Mouse (Mus musculus): ENCODE measurements around the gene Morf4l1.
"Not testable (repeated sequence)": the region's sequence is repeated elsewhere in the genome, so short reads cannot be mapped to it uniquely, and the experiment has no call there.

Morf4l1 gene

DNA sequence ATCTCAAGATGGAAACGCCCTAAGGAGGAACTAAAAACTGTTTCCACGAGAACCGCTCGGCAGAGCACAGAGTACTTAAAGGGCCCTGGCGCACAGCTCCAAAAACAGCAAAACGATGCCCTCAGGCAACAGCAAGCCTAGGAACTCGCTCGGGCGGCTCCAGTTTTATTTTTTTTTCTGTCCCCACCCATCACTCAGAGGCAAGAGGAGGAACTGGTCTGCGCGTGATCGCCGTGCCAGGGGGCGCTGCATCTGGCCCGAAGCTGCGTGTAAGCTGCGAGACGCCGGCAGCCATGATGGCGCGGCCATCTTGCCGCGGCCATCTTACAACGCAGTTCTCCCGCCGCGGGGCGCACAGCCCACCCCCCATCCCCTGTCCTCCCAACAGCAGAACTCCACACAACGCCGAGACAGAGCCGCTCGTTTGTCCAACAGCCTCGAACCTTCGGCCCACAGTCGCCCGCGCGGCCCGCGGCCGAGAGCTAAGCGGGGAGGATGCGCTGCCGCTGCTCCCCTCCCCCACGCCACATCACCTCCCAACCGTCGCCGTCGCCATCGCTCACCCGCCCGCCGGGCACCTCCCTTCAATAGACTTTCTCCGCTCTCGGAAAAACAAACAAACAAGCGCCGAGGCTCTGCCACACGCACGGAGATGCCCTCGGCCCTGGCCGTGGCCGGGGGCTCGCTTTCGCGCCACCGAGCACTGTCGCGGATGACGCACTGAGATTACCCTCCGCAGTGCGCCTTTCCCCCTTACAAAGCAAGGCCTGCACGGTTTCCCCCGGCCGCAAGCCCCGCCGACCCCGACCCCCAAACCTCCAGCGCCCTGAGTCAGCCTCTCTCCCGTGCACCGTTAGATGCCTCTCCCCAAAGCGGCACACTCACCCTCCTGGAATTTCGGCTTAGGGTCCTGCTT lies 665 bp downstream of the Morf4l1 start:
- peak; percentile 84 for DNase-seq (ENCODE audit: low read depth, low spot score)

DNA sequence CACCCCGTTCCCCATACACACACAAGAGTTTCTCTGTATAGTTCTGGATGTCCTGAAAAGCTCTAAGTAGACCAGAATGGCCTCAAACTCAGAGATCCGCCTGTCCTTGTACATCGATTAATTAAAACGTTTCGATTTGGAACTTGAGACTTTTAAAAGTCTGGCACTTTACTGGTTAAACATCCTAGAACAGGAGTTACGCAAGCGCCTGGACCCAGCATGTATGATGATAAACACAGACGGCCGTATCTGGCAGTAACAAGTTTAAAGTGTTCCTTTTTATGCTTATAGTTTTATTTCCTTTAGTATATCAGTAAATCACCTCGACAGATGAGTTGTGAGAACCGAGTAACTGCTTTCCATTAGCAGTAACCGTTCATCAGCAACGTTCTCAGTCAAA lies 1.4 kb downstream of the Morf4l1 start:
- no peak for DNase-seq (ENCODE audit: low read depth, low spot score)

DNA sequence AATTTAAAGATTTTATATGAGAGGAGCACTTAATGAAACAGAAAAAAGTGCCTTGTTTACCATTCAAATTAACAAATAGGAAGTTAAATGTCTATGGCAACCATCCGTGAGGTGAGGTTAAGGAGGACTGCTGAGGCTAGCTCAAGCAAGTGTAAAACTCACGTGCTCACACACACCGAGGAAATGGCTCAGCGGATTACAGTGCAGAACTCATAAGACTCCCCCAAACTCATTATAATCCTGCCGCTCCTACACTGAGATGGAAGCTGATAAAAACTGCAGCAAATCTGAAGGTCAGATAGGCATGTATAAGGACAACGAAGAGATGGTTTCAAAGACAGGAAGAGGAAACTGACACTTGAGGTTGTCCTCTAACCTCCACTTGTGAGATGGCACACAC lies 5.2 kb downstream of the Morf4l1 start:
- DNase-seq (ENCODE audit: low read depth, low spot score), result no peak

DNA sequence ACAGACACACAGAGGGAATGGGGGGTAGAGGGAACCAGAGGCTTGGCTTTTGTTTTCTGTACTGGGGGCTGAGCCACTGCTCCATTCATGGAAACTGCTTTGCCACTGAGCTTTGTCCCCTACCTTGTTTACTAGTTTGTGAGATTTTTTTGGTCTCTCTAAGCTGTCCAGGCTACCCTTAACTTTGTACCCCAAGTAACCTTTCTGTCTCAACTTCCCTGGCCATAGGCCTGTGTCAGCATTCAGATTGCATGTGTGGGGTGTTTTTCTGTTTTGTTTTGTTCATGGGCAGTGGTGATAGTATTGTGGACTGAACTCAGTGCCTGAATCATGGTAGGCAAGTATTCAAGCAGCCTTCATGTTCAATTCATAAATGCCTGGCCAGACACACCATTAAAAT lies 6.3 kb downstream of the Morf4l1 start:
- DNase-seq (ENCODE audit: low read depth, low spot score), result no peak

DNA sequence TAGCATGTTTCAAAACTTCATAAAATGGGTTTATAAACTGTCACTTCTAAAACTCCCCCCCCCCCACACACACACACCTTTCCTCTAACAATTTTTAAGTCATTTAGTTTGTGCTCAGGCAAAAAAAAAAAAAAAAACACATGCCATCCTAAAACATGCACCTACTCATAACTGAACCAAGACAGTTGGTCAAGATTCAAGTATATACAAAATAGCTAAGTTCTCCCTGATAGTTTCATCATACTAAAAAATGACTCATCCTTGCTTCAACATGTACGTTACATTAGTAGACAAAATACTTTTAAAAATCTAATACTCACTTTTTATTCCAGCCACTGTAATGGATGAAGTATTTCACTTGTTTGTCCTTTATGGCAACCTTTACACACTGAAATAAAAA lies 7.7 kb downstream of the Morf4l1 start:
- no peak for DNase-seq (ENCODE audit: low read depth, low spot score)

DNA sequence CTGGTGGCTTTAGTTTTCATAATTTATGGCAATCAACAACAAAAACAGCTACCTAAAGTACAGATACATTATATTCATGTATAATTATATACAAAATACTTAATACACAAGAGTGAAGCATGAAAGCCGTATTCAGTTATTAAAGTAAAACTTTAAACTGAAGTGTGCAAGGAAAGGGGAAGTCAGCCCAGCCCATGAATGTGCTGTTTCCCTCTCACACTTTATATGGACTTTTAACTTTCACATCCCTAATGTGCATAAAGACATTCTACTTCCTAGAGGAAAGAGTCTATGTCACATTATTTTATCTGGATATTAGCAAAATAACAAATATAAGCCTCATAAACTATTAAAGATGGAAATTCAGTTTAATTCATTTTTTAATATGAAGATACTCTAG lies 9.1 kb downstream of the Morf4l1 start:
- DNase-seq (ENCODE audit: low read depth, low spot score), result no peak

DNA sequence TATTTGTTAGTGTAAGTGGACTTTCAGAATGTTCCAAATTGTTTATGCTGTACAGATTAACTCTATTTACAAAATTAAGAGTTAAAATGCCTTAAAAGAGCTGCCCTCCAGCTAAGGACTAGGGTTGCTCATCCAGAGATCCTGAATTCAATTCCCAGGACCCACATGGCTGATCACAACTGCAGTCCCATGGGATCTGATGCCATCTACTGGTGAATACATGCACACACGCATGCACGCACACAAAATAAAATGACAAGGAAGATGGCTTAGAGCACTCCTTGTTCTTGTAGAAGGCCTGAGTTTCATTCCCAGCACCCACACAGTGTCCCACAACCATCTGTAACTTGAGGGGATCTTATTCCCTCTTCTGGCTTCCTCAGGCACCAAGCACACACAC lies 13.8 kb downstream of the Morf4l1 start:
- no peak for DNase-seq (ENCODE audit: low read depth, low spot score)

DNA sequence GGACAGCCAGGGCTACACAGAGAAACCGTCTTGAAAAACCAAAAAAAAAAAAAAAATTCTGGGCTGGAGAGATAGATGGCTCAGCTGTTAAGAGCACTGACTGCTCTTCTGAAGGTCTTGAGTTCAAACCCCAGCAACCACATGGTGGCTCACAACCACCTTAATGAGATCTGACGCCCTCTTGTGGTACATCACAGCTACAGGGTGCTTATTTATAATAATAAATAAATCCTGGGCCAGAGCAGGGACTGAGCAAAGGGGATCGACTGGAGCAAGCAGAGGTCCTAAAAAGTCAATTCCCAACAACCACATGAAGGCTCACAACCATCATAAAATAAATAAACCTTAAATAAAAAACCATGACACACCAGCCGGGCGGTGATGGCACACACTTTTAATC lies 15.6 kb downstream of the Morf4l1 start:
- no peak for DNase-seq (ENCODE audit: low read depth, low spot score)

DNA sequence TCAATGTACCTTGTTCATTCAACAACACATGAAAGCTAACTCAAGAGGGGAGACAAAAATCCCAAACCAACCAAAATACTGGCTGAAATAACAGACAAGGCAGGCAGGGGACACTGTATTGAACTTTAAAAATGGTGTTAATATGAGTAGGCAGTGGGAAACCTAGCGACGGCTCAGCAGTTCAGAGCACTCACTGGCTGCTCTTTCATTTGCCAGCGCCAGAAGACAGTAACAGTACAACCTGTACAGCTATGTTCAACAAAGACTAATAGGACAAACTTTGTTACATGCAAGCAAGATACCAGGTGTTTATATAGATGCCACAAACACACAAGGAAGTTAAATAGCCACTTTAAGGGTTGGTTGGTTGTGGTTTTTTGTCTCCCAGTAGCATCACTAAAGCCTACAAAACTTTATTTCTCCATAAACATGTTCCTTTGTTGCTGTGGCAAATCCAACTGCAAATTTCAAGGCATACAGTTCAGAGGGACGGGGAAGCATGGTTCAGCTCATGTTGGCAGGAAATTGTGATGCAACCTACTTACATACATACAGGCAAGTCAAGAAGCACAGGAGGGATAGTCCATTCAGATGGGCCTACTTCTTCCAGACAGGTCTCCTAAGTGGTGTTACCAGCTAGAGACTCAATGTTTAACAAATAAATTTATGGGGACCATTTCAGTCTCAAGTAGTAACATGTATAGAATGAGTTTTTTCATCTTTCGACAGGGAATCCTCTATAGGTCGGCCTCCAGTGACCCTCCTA lies 25.1 kb downstream of the Morf4l1 start:
- DNase-seq (ENCODE audit: low read depth, low spot score), result no peak

DNA sequence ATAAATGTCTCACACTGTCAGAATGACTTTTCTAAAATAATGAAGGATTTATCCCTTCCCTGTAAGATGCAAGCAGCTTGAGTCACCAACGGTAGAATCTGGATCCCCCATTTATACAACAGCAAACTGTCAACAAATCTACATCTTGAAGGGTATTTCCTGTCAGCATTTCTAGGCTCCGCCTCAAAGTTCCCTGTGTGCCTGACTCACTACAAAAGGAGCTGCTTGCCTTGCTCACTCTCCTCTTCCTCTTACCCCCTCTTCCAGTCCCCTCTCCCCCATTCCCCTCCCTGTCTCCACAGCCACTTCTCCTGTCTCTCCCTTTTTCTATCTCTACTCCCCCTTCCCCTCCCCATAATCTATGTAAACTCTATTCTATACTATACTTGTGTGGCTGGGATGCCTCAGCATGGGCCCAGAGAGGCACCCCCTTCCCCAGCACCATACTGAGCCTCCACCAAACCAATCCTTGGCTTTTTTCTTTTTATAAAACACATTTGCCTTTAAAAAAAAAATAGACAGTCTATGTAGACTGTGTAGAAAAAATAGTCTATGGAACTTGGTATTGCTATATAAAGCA lies 26.6 kb downstream of the Morf4l1 start:
- DNase-seq (ENCODE audit: low read depth, low spot score), result no peak

DNA sequence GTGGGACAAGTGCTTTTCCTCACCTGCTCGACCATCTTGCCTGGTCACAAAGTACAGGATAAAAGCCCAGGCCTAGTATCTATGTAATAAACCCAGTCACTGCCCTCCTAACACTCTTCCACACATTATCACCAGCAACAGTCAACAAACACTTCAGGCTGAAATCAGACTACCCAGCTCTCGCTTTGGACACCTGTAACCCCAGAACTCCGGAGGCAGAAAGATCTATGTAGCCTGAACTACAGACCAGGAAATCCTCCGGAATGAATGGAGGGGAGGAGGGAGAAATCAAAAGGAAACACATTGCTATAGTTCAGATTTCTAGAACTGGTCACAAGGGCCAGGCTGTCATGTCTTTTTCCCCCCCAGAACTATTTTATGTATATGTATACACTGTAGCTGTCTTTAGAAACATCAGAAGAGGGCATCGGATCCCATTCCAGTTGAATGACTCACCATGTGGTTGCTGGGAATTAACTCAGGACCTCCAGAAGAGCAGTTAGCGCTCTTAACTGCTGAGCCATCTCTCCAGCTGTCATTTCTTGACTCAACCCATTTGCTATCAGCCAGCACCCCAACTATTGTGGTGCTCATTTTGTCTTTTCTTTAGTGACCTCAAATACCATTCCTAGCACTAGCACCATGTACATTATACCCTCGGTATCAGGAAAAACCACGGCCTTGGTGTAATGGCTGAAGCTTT lies 29.7 kb downstream of the Morf4l1 start:
- DNase-seq (ENCODE audit: low read depth, low spot score), result no peak

DNA sequence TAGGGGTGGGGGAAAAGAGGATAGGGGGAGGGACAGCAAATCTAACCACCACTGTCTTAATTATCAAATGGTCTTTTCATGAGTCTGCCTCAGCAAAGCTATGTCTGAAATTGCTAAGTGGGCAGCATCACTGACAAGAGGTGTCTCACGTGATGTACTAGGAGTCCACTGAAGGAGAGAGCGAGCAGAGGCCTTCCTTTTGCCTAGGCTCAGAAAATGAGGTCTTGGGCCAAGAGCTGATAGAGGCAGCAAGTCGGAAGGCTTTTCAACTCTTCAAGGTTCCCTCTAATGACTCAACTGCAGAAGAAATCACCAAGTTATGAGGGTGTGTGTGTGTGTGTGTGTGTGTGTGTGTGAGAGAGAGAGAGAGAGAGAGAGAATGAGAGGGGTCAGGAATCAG lies 30.4 kb downstream of the Morf4l1 start:
- DNase-seq (ENCODE audit: low read depth, low spot score), result no peak

DNA sequence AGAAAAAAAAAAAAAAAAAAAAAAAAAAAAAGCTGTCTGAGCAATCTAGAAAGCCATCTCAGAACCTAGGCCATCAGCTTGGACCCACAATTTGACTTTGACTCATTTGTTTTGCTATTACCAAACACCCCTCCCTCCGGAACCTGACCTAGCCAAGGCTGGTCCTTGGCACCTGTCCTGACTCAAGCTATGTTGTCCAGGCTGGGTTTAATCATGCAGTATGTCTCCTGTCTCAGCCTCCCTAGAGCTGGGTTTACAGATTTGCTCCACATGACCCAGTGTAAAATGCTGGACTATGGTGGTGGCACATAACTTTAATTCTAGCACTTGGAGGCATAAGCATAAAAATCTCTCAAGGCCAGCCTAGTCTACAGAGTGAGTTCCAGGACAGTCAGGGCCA lies 31.6 kb downstream of the Morf4l1 start:
- no peak for DNase-seq (ENCODE audit: low read depth, low spot score)

DNA sequence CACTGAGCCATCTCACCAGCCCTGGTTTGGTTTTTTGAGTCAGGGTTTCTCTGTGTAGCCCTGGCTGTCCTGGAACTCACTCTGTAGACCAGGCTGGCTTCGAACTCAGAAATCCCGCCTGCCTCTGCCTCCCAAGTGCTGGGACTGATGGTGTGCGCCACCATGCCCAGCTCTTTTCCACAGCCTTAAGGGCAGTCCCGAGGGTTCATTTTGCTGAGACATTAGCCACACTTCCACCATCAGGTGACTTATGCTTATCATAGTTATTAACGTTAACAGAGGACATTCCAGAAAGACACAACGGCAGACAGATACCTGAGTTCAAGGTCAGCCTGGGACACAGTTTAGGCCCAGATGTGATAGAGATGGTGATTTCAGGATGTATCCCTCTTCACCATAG lies 32.6 kb downstream of the Morf4l1 start:
- DNase-seq (ENCODE audit: low read depth, low spot score), result not testable (repeated sequence)

DNA sequence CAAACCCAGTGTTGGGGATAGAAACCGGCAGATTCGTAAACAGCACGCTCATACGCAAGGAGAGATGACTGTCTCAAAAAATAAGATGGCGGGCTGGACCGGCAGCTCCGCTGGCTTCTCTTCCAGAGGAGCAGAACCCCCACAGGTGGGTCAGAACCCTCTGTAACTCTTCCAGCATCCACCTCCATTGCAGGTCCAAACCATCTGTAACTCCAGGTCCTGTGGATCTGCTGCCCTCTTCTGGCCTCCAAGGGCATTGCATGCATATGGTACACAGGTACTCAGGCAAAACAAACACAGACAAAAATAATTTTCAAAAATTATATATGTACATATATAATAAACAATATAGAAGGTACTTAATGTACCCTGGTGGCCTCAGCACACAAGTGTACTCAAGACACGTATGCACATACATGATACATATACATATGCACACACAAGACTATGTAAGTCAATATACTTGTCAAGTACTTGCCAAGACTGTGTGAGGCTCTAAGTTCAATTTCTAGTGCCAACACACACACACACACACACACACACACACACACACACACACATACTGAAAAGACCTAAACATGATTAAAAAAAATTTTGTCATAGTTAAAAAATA lies 37.6 kb downstream of the Morf4l1 start:
- peak; percentile 34 for DNase-seq (ENCODE audit: low read depth, low spot score)

DNA sequence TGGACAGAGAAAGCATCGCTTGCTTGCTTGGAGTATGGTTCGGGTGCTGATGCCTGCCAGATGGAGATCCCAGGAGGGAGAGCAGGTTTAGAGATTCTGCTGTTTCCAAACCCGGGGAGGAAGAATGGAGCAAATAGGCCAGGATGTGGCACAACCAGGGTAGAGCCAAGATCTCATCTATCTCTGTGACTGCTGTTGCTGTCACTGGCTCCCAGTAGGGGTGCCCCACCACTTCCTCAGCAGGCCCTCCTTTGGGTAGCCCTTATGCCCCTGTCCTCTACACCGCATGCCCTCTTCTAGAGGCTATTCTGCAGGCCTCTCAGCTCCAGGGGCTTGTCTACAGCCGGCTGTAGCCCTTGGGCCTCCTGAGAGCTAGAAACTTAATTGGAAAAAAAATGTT lies 38.4 kb downstream of the Morf4l1 start:
- DNase-seq (ENCODE audit: low read depth, low spot score), result no peak

DNA sequence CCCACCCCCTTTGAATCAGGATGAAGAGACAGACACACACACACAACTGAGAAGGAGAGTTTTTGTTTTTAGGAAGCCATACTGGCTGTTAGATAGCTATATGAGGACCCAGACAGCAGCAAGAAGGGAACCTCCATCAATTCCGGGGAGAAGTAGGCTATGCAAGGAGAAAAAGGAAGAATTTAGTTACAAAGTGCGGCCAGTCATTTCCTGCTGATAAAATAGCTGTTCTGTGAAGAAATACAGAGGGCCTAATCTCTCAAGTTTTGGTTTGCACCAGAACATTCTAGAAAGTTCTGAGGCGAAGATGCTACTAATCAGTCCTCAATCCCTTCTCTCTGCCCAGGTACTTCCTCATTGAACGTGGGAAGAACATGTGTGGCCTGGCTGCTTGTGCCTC lies 39.2 kb downstream of the Morf4l1 start:
- DNase-seq (ENCODE audit: low read depth, low spot score), result no peak

DNA sequence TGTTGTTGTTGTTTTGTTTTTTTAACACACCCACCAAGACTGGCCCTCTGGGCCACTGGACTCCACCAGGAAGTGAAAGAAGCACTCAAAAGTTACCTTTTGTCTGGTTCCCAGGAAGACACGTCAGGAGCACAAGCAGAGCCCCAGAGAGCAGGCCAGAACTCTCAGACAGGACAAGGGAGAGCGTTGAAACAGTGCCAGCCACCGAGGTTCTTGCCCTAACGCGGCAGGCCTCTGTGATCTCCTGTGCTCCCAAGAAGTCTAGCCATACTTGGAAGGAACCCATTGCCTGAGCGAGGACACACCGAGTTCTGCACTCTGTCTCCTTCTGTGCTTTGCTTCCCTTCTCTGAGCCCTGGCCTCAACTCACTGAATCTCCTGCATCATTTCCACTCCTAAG lies 44.4 kb downstream of the Morf4l1 start:
- DNase-seq (ENCODE audit: low read depth, low spot score), result no peak

DNA sequence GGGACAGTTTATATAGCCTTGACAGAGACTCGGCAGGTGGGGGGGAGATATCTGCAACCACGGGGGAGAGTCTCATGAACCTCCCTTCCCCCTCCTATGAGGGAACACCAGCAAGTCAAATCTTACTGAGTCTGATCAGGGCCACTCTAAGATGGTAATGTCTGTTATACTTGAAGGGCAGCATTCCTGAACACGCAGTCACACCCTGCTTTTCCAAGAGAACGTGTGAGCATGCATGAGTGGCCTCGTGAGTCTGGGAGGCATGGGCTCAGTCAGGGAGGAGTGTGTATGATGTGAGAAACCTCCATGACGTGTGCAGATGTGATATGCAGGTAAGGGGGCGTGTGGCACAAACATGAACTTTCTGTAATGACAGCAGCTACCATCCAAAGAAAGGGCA lies 45.1 kb downstream of the Morf4l1 start:
- DNase-seq (ENCODE audit: low read depth, low spot score), result no peak

DNA sequence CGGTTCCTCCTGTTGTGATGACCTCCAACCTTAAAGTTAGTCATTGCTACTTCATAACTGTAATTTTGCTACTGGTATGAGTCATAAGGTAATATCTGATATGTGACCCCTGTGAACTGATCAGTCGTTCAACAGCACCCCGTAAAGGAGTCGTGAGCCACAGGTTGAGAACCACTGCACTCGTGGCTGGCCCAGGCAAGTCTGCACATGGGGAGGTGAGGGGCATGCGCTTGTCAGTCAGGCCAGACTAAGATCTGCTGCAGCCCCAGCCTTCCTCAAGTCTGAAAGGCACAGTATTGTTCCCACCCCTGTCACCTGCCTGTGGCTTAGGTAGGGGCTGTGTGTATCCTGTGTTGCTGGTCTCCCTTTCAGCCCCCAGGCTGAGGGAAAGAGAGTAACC lies 45.8 kb downstream of the Morf4l1 start:
- no peak for DNase-seq (ENCODE audit: low read depth, low spot score)

DNA sequence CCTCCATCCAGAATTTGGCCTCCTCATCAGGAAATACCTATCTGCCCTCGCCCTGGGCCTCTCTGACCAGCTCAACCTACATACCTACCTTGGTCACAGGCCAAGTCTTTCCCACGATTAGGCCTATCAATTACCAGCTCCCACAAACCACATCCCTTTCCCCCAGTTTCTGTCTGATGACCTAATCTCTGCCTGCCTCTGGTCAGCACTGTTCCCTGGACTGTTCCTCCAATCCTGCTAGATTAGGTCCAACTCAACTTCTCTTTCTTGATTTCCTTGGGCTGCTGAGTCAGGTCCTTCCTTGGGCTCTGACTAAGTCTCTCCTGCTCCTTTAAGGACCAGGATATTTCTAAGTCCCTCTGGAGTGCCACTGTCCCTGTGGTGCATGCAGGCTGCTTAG lies 47.2 kb downstream of the Morf4l1 start:
- DNase-seq (ENCODE audit: low read depth, low spot score), result no peak

DNA sequence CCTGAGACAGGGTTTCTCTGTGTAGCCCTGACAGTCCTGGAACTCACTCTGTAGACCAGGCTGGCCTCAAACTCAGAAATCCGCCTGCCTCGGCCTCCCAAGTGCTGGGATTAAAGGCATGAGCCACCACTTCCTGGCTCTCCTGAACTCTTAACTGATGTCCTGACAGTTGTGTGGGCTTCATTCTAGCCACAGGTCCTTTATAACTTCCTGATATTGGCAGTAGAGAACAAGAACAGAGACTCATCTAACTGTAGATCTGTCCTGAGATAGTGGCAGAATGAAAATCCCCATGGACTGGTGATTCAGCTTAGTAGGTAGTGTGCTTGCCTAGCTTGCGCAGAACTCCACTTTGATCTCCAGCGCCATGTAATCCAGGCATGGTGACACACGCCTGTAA lies 53.6 kb downstream of the Morf4l1 start:
- not testable (repeated sequence) for DNase-seq (ENCODE audit: low read depth, low spot score)

All from embryo, embryonic 11.5 days (tissue).